Mouse (Mus musculus): ENCODE measurements around the gene Angpt4.

- no peak for TF ChIP-seq POLR2A (IDR thresholded peaks at IDR 0.05; ENCODE audit: insufficient read depth, low read length)
- no peak for TF ChIP-seq EP300 (IDR thresholded peaks at IDR 0.05; ENCODE audit: insufficient read depth, low read depth, low read length)
Measured at GRCm38 (mm10) chr2:151891031-151891430, 20.0 kb upstream of the Angpt4 start.
